Mouse (Mus musculus) cerebellum, adult 2 months (tissue): ENCODE measurements around the gene Rhbdf1. TPM values are rescaled to one million over a fixed set of nuclear protein-coding genes. Genes with fewer than 3 reads are reported as not detected.

Experiments
- DNase-seq, 2 experiments: peaks; one replicate each; pipeline ENCODE4 v3.0.0; 2021
- H3K27ac ChIP-seq: fragments of 200-500 bp; 2 replicates; pipeline ENCODE4 v1.5.1; 2012; ENCODE audit warnings: low read length, control low read depth, inconsistent platforms; ENCODE audit not compliant: insufficient read depth
- H3K27me3 ChIP-seq: fragments of 200-500 bp; 2 replicates; pipeline ENCODE4 v1.6.1; 2012; ENCODE audit warnings: inconsistent platforms, mild to moderate bottlenecking, low read length, moderate library complexity; ENCODE audit not compliant: control insufficient read depth, insufficient read depth
- H3K4me1 ChIP-seq: fragments of 200-500 bp; 2 replicates; pipeline ENCODE4 v1.6.1; 2011; ENCODE audit warnings: low read length; ENCODE audit not compliant: control insufficient read depth, insufficient read depth
- H3K4me3 ChIP-seq: fragments of 200-500 bp; replicated peaks from 2 replicates; pipeline ENCODE3; 2011; ENCODE audit warnings: mild to moderate bottlenecking, low read depth, low read length, control low read depth; ENCODE audit not compliant: insufficient read depth
- CTCF ChIP-seq: fragments of 200-500 bp; IDR thresholded peaks from 2 replicates; pipeline ENCODE4 v1.5.1; 2011; ENCODE audit warnings: low read depth, mild to moderate bottlenecking, control low read depth, low read length, moderate library complexity, borderline replicate concordance; ENCODE audit not compliant: insufficient read depth
- POLR2A ChIP-seq: fragments of 200-500 bp; IDR thresholded peaks from 2 replicates; pipeline ENCODE4 v1.6.1; 2011; ENCODE audit warnings: low read length, control low read depth, borderline replicate concordance; ENCODE audit not compliant: insufficient read depth
- WGBS: fragments of 180-500 bp; shearing (Covaris S2); methylation state at CpG from one replicate; pipeline ENCODE4 v1.1.7; 2018; 5-methylcytosine and 5-hydroxymethylcytosine counted together
- polyA plus RNA-seq: library from polyadenylated mRNA; depleted of rRNA; stranded (reverse); fragments of >200 nt; gene quantifications from 2 replicates; pipeline ENCODE4 v1.2.3, GENCODE M21; 2012

The Rhbdf1 gene
- polyA plus RNA-seq, 1 experiment = 31.3 TPM

GRCm38 (mm10) chr11:32236712-32237410 lies 14.8 kb upstream of the Rhbdf1 start:
- DNase-seq = peak; percentile 70 to 75
- WGBS = 21% methylated on average over 9 of the region's 9 CpGs
- TF ChIP-seq CTCF = peak; percentile 48; the same call in 1 of the 2 replicates
- TF ChIP-seq POLR2A = no peak
- no peaks in the 10 kb centered on the region for H3K27me3 ChIP-seq
- 0 out of 2 replicates have a peak overlapping the region, but pooled peaks have one; percentile 3 for H3K27ac ChIP-seq
- H3K4me3 ChIP-seq = no peak overlapping the region
- peaks cover 49% of the 10 kb centered on the region for H3K4me1 ChIP-seq

DNA sequence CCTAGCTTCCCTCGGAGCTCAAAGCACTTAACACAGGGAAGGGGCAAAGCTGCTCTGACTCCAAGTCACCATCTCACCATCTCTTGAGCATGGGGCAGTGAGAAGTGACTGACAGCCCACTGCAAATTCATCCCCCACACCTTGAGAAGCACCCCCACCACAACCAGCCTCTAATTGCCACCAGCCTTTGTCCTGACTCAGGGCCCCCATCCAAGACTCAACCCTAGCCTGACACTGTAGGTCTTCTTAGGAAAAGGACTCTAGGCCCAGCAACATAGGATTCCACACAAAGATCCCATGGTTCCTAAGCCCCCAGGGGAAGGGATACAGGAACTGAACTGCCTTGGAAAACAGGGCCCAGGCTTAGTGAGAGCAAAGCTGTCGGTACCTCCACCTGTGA lies 14.0 kb upstream of the Rhbdf1 start:
- peak in 1 of 2 experiments; percentile 13 for DNase-seq
- no peak for TF ChIP-seq CTCF
- no peak for TF ChIP-seq POLR2A
- Histone ChIP-seq H3K27ac (no peak overlapping the region), H3K4me1 (peaks cover 51% of the 10 kb centered on the region), H3K27me3 (no peaks in the 10 kb centered on the region), H3K4me3 (no peak overlapping the region)
- WGBS = 56% methylated on average over 2 of the region's 2 CpGs

- DNase-seq = peak; percentile 48 to 67
- Histone ChIP-seq H3K27me3 (no peaks in the 10 kb centered on the region), H3K4me1 (peaks cover 54% of the 10 kb centered on the region), H3K27ac (no peak overlapping the region), H3K4me3 (no peak overlapping the region)
- no peak for TF ChIP-seq POLR2A
- TF ChIP-seq CTCF = no peak
- 25% methylated on average over 3 of the region's 3 CpGs for WGBS
These were observed 13.5 kb upstream of the Rhbdf1 start for GRCm38 (mm10) chr11:32235646-32236045.

- DNase-seq = peak in 1 of 2 experiments; percentile 25
- 47% methylated on average over 6 of the region's 6 CpGs for WGBS
- Histone ChIP-seq H3K27me3 (no peaks in the 10 kb centered on the region), H3K4me1 (peaks cover 61% of the 10 kb centered on the region), H3K27ac (no peak overlapping the region), H3K4me3 (no peak overlapping the region)
- no peak for TF ChIP-seq CTCF
- TF ChIP-seq POLR2A = no peak
These were observed 12.9 kb upstream of the Rhbdf1 start for GRCm38 (mm10) chr11:32234816-32235485.

GRCm38 (mm10) chr11:32233895-32234294 lies 11.8 kb upstream of the Rhbdf1 start:
- peaks cover 65% of the 10 kb centered on the region for H3K4me1 ChIP-seq
- peak; percentile 50 to 57 for DNase-seq

GRCm38 (mm10) chr11:32232848-32233247 lies 10.7 kb upstream of the Rhbdf1 start:
- WGBS = 31% methylated on average over 10 of the region's 10 CpGs
- TF ChIP-seq POLR2A = no peak
- Histone ChIP-seq H3K27ac (peak overlapping the region; percentile 29; the same call in 1 of the 2 replicates), H3K4me1 (peaks cover 72% of the 10 kb centered on the region), H3K4me3 (no peak overlapping the region), H3K27me3 (no peaks in the 10 kb centered on the region)
- DNase-seq = peak in 1 of 2 experiments; percentile 48

More at GRCm38 (mm10) chr11:32233895-32234294, 11.8 kb upstream of the Rhbdf1 start:
- Histone ChIP-seq H3K27me3 (no peaks in the 10 kb centered on the region), H3K27ac (0 out of 2 replicates have a peak overlapping the region, but pooled peaks have one; percentile 29), H3K4me3 (no peak overlapping the region)
- 42% methylated on average over 3 of the region's 3 CpGs for WGBS
- TF ChIP-seq CTCF (no peak), POLR2A (no peak)

- WGBS = 100% methylated on average over 2 of the region's 2 CpGs
- Histone ChIP-seq H3K27me3 (no peaks in the 10 kb centered on the region), H3K4me1 (peaks cover 61% of the 10 kb centered on the region), H3K4me3 (no peak overlapping the region), H3K27ac (no peak overlapping the region)
- TF ChIP-seq CTCF = no peak
- no peak for TF ChIP-seq POLR2A
- peak in 1 of 2 experiments; percentile 8 for DNase-seq
These were observed 9.0 kb upstream of the Rhbdf1 start for GRCm38 (mm10) chr11:32231125-32231524.
